Mouse (Mus musculus) MEL (cell line): ENCODE measurements around the gene Hace1. TPM values are rescaled to one million over a fixed set of nuclear protein-coding genes. Genes with fewer than 3 reads are reported as not detected.

ENCODE experiments used
- DNase-seq: peaks from one replicate; pipeline ENCODE4 v3.0.0; 2011; ENCODE audit warnings: low read depth, low spot score
- H3K27ac ChIP-seq: 2 replicates; pipeline ENCODE4 v1.5.1; 2012; ENCODE audit warnings: low read depth, mild to moderate bottlenecking, control low read depth, low read length, moderate library complexity; ENCODE audit not compliant: control insufficient read depth
- H3K27me3 ChIP-seq, 2 experiments: fragments of 150-350 bp in 1 of 2; sonication (generic) in 1 of 2; 2 replicates each; pipeline ENCODE4 v1.6.1; 2012; ENCODE audit warnings: low read length in 2 of 2, mild to moderate bottlenecking in 2 of 2, improper control_type of control experiment in 1 of 2, moderate library complexity in 1 of 2; ENCODE audit not compliant: insufficient read depth in 2 of 2, control insufficient read depth in 1 of 2
- H3K36me3 ChIP-seq, 2 experiments: 2 replicates each; pipeline ENCODE4 v1.6.1; 2012 to 2014; ENCODE audit warnings: low read length in 2 of 2, improper control_type of control experiment in 1 of 2, inconsistent platforms in 1 of 2, mild to moderate bottlenecking in 1 of 2; ENCODE audit not compliant: insufficient read depth in 2 of 2, control insufficient read depth in 1 of 2
- H3K4me1 ChIP-seq, 2 experiments: fragments of 150-350 bp in 1 of 2; sonication (generic) in 1 of 2; 2 replicates each; pipeline ENCODE4 v1.6.1; 2012; ENCODE audit warnings: low read length in 2 of 2, improper control_type of control experiment in 1 of 2, mild to moderate bottlenecking in 1 of 2; ENCODE audit not compliant: insufficient read depth in 2 of 2, control insufficient read depth in 1 of 2
- H3K4me3 ChIP-seq, 2 experiments: fragments of 150-350 bp in 1 of 2; sonication (generic) in 1 of 2; 2 replicates each; pipeline ENCODE4 v1.5.1; 2012; ENCODE audit warnings: low read depth in 2 of 2, low read length in 2 of 2, mild to moderate bottlenecking in 2 of 2, moderate library complexity in 2 of 2, control low read depth in 1 of 2, improper control_type of control experiment in 1 of 2; ENCODE audit not compliant: control insufficient read depth in 1 of 2, insufficient read depth in 1 of 2
- H3K79me2 ChIP-seq: 2 replicates; pipeline ENCODE4 v1.6.1; 2012; ENCODE audit warnings: mild to moderate bottlenecking, low read length, moderate library complexity; ENCODE audit not compliant: control insufficient read depth, poor library complexity, insufficient read depth
- H3K9ac ChIP-seq: 2 replicates; pipeline ENCODE4 v1.6.1; 2012; ENCODE audit warnings: low read depth, mild to moderate bottlenecking, control low read depth, low read length, moderate library complexity; ENCODE audit not compliant: control insufficient read depth, poor library complexity, severe bottlenecking
- H3K9me3 ChIP-seq: fragments of 150-350 bp; sonication (generic); replicated peaks from 2 replicates; pipeline ENCODE4 v1.6.1; 2012; ENCODE audit warnings: mild to moderate bottlenecking, low read length, improper control_type of control experiment, moderate library complexity; ENCODE audit not compliant: insufficient read depth
- CHD1 ChIP-seq: IDR thresholded peaks from 2 replicates; pipeline ENCODE4 v1.6.1; 2012; ENCODE audit warnings: low read depth, mild to moderate bottlenecking, inconsistent platforms, low read length, improper control_type of control experiment
- CHD2 ChIP-seq: IDR thresholded peaks from 2 replicates; pipeline ENCODE4 v1.6.1; 2011; ENCODE audit warnings: low read length, improper control_type of control experiment
- E2F4 ChIP-seq: IDR thresholded peaks from 2 replicates; pipeline ENCODE4 v1.6.1; 2011; ENCODE audit warnings: low read depth, low read length, improper control_type of control experiment, borderline replicate concordance
- EP300 ChIP-seq, 2 experiments: IDR thresholded peaks; 2 replicates each; pipeline ENCODE4 v1.6.1; 2011; ENCODE audit warnings: improper control_type of control experiment in 2 of 2, low read length in 2 of 2, low read depth in 1 of 2, mild to moderate bottlenecking in 1 of 2
- ETS1 ChIP-seq: IDR thresholded peaks from 2 replicates; pipeline ENCODE4 v1.6.1; 2012; ENCODE audit warnings: low read depth, mild to moderate bottlenecking, inconsistent platforms, low read length, improper control_type of control experiment, moderate library complexity
- GABPA ChIP-seq: IDR thresholded peaks from 2 replicates; pipeline ENCODE4 v1.6.1; 2012; ENCODE audit warnings: low read depth, mild to moderate bottlenecking, inconsistent platforms, low read length, improper control_type of control experiment, moderate library complexity
- JUND ChIP-seq: IDR thresholded peaks from 2 replicates; pipeline ENCODE4 v1.6.1; 2011; ENCODE audit warnings: low read depth, mild to moderate bottlenecking, improper control_type of control experiment, low read length
- KAT2A ChIP-seq: conservative IDR thresholded peaks from 2 replicates; pipeline ENCODE4 v1.6.1; 2012; ENCODE audit warnings: low read depth, low read length, improper control_type of control experiment, inconsistent platforms
- MAFK ChIP-seq: IDR thresholded peaks from 2 replicates; pipeline ENCODE4 v1.6.1; 2011; ENCODE audit warnings: low read depth, mild to moderate bottlenecking, low read length, improper control_type of control experiment, borderline replicate concordance
- MEF2A ChIP-seq: IDR thresholded peaks from 2 replicates; pipeline ENCODE4 v1.6.1; 2014; ENCODE audit warnings: low read depth, mild to moderate bottlenecking, inconsistent platforms, low read length, improper control_type of control experiment; ENCODE audit not compliant: poor library complexity, insufficient replicate concordance, severe bottlenecking; ENCODE audit errors: extremely low read depth
- MXI1 ChIP-seq: IDR thresholded peaks from 2 replicates; pipeline ENCODE4 v1.6.1; 2011; ENCODE audit warnings: mild to moderate bottlenecking, low read depth, low read length, improper control_type of control experiment
- MYB ChIP-seq: IDR thresholded peaks from 2 replicates; pipeline ENCODE4 v1.6.1; 2011; ENCODE audit warnings: mild to moderate bottlenecking, low read depth, low read length, improper control_type of control experiment
- MYC ChIP-seq: IDR thresholded peaks from 2 replicates; pipeline ENCODE4 v1.6.1; 2011; ENCODE audit warnings: low read depth, mild to moderate bottlenecking, low read length, improper control_type of control experiment, moderate library complexity
- NRF1 ChIP-seq: IDR thresholded peaks from 2 replicates; pipeline ENCODE4 v1.6.1; 2014; ENCODE audit warnings: low read depth, mild to moderate bottlenecking, inconsistent platforms, low read length, improper control_type of control experiment, moderate library complexity; ENCODE audit not compliant: poor library complexity, insufficient read depth, severe bottlenecking
- POLR2AphosphoS2 ChIP-seq: IDR thresholded peaks from 2 replicates; pipeline ENCODE4 v1.6.1; 2011; ENCODE audit warnings: low read length, improper control_type of control experiment
- RCOR1 ChIP-seq: IDR thresholded peaks from 2 replicates; pipeline ENCODE4 v1.6.1; 2012; ENCODE audit warnings: low read depth, mild to moderate bottlenecking, inconsistent platforms, low read length, improper control_type of control experiment
- SMC3 ChIP-seq: IDR thresholded peaks from 2 replicates; pipeline ENCODE4 v1.6.1; 2011; ENCODE audit warnings: low read depth, low read length, improper control_type of control experiment
- TBP ChIP-seq: IDR thresholded peaks from 2 replicates; pipeline ENCODE4 v1.8.0; 2011; ENCODE audit warnings: low read depth, low read length, improper control_type of control experiment
- ZMIZ1 ChIP-seq: IDR thresholded peaks from 2 replicates; pipeline ENCODE4 v1.6.1; 2012; ENCODE audit warnings: low read depth, mild to moderate bottlenecking, inconsistent platforms, low read length, improper control_type of control experiment, moderate library complexity
- ZNF384 ChIP-seq: IDR thresholded peaks from 2 replicates; pipeline ENCODE4 v1.6.1; 2012; ENCODE audit warnings: low read depth, mild to moderate bottlenecking, inconsistent platforms, low read length, improper control_type of control experiment
- polyA plus RNA-seq, 2 experiments: library from polyadenylated mRNA; stranded (reverse) in 1 of 2; unstranded in 1 of 2; fragments of >175 nt in 1 of 2; fragments of >200 nt in 1 of 2; gene quantifications; 2 replicates each; pipeline versions ENCODE4 v1.2.1 to v1.2.4; 2012; ENCODE audit warnings: low replicate concordance in 2 of 2, low read depth in 1 of 2; ENCODE audit not compliant: insufficient read length in 2 of 2, insufficient read depth in 1 of 2, missing spikeins in 1 of 2
- total RNA-seq: library from RNA; depleted of rRNA; stranded (reverse); fragments of 300-350 nt; gene quantifications from 2 replicates; pipeline ENCODE4 v1.2.3, GENCODE M21; 2012

Hace1 gene
- total and polyA plus RNA-seq, 3 experiments, result 7.6 to 10.1 TPM; not detected in 1

DNA sequence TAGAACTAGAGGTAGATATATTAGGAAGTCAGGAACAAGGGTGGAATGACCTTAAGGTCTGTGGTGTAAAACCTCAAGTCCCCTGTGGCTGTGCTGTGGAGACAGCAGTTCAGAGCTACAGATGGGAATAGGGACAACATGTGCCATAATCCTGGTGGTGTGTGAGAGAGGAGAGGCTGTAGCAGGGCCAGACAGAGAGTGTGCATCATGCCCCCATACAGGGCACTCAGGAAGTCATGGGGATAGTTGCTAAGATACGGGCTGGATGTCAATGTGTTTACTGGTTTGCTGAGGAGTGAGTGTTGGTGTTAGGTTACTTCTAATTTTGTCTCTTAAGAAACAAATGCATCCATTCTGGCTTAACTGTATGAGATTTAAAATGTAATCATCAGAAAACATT lies 108.6 kb downstream of the Hace1 start:
- no peaks in the 10 kb centered on the region for H3K27me3 ChIP-seq

DNA sequence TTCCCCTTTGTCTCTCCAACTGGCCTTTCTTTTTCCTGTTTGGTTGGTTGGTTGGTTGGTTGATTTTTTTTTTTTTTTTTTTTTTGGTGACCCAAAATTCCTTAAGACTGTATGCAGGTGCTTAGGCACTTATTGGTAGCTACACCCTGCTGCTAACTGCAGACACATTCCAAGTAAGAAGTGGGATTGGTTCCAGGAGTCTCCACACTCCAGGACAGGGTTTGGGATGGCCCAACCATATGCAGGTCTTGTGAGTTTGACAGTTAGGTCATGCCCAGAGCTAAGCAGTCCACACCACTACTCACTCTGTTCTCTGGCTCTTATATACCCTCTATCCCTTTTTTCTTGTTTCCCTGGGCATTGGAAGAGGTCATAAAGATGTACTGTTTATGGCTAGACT lies 117.3 kb downstream of the Hace1 start:
- H3K27ac ChIP-seq, result no peak overlapping the region
- DNase-seq, result no peak
- no peak overlapping the region for H3K9ac ChIP-seq
- H3K79me2 ChIP-seq, result no peaks in the 10 kb centered on the region
- H3K36me3 ChIP-seq, result no peaks in the 10 kb centered on the region
- H3K4me3 ChIP-seq, result no peak overlapping the region
- H3K9me3 ChIP-seq, result no peaks in the 10 kb centered on the region
- H3K4me1 ChIP-seq, result no peaks in the 10 kb centered on the region
- TF ChIP-seq NRF1 (no peak), SMC3 (no peak), ETS1 (no peak), E2F4 (no peak), POLR2AphosphoS2 (no peak), RCOR1 (no peak), JUND (no peak), ZNF384 (no peak)
- no peaks in the 10 kb centered on the region for H3K27me3 ChIP-seq

More for the DNA sequence above, 108.6 kb downstream of the Hace1 start:
- H3K4me1 ChIP-seq, result no peaks in the 10 kb centered on the region
- TF ChIP-seq MEF2A, result no peak
- no peak for TF ChIP-seq MAFK
- TF ChIP-seq MYB, result no peak
- no peak for TF ChIP-seq POLR2AphosphoS2
- TF ChIP-seq CHD2, result no peak
- no peak for TF ChIP-seq ZMIZ1
- TF ChIP-seq GABPA, result no peak
- no peak for TF ChIP-seq JUND
- TF ChIP-seq TBP, result no peak
- no peak for TF ChIP-seq CHD1
- TF ChIP-seq KAT2A, result no peak
- no peak for TF ChIP-seq EP300 (IDR thresholded peaks at IDR 0.05; ENCODE audit: low read depth in 1 of 2, low read length in 2 of 2)
- TF ChIP-seq MXI1, result no peak
- no peak for TF ChIP-seq MYC
- no peak for TF ChIP-seq ZNF384
- no peak for TF ChIP-seq NRF1
- DNase-seq, result no peak
- no peaks in the 10 kb centered on the region for H3K79me2 ChIP-seq
- H3K36me3 ChIP-seq, result no peaks in the 10 kb centered on the region
- H3K9me3 ChIP-seq, result no peaks in the 10 kb centered on the region
- H3K27ac ChIP-seq, result no peak overlapping the region
- H3K9ac ChIP-seq, result no peak overlapping the region
- no peak overlapping the region for H3K4me3 ChIP-seq
